Mouse (Mus musculus) layer of hippocampus, adult 6 months (tissue): ENCODE data around the gene Olfr434. TPM values are rescaled to one million over a fixed set of nuclear protein-coding genes. Genes with fewer than 3 reads are reported as not detected.

ENCODE experiments used
- long read RNA-seq, 2 experiments: library from polyadenylated mRNA; unstranded; transcript quantifications; one replicate each; pipeline ENCODE4 v2.0.0; 2019 to 2020
- polyA plus RNA-seq: library from polyadenylated mRNA; unstranded; fragments of <200 nt; fragmentation: Nextera tagmentation; gene quantifications from 2 replicates; pipeline ENCODE4 v1.2.3, GENCODE M21; 2021

Olfr434 gene
- not detected in 2 replicates for polyA plus RNA-seq
- long read RNA-seq, experiment 1 = 0 reads
- long read RNA-seq, experiment 2 = 0 reads

DNA sequence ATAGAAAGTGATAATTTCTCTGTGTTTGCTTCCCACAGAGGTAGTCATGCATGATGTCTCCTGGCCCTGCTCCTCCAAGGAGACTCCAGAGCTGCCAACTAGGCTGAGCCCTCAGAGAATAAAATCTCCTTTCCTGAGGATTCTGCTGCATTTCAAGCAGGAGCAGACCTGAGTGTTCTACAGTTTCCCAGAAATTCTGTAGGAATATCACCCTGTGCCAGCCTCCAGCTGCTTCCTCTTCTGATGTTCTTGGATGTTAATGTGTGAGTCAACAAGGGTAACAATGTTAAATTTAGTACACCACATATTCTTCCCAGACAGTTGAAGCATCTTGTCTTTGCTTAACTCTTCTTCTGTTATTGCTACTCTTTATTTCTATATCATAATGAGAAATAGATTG, at the start of gene Olfr434:
Gene Olfr434 (plus strand): TSS at position 149 of the 400 bp plus-strand sequence.

GRCm38 (mm10) chr6:43171840-43172239, 41.0 kb upstream of the Olfr434 start, which contains the start of gene Olfr13:
Olfr13 (plus strand) TSS chr6:43172140.

DNA sequence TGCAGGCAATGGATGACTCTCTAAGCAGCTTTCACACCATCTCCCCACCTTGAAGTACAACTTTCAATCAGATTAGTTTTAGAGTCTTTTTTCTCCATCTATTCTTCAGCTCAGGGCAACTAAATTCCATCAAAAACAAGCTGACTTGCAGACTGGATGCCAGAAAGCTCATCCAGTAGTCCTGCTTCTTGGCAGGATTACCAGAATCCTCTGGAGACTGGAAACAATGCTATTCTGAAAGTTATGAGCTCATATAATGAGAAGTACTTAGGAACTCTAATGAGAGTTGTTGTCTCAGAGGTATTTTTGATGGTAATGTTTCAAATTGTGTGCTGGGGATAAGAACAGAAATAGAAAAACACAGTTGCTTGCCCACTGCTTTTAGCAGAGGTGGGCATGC, 16.0 kb upstream of the Olfr434 start, which contains the start of gene Olfr435:
Gene Olfr435 (plus strand): TSS at position 366 of the 400 bp plus-strand sequence.

GRCm38 (mm10) chr6:43231255-43231654, 18.4 kb downstream of the Olfr434 start, which contains the start of gene Olfr47:
Olfr47 (plus strand) TSS chr6:43231529.

DNA sequence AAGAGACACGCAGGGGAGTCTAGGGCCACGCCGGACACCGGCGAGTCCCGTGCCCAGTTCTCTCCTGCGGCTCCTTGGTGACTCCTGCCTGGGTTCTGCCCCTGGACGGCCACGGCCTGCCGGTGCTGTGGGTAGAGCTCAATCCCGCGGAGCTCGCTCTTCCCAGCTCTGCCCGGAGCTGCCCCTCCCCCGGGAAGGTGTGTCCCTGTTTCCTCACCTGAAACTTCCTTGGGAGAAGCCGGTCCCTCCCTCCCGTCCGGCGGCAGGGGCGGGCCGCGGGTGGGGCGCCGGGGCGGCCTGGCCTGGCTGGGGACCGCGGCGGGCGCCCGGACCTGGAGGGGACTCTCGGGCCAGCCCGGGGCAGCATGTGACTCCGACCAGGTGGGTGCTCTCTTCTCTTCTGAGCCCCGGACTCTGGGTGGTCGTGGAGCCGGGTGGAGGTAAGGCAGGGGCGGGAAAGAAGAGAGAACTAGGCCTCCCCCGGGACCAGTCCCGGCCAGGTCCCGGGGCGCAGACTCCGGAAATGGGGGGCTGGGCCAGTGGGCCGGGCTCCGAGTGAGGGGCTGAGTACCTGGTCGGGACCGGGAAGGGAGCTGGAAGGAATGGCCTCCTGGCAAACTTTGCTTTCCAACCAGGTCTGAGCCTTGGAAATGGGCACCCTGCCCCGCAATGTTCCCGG, 52.7 kb downstream of the Olfr434 start, which contains the start of gene Arhgef5:
Gene Arhgef5 (plus strand): TSS at position 220 of the 679 bp plus-strand sequence.

Other genes with a start within 250 kb of the Olfr434 start
- not detected in 2 replicates for gene Olfr441, start 106.7 kb upstream of the Olfr434 start, polyA plus RNA-seq
- not detected in 2 replicates for gene Olfr237-ps1, start 66.5 kb upstream of the Olfr434 start, polyA plus RNA-seq
- gene Olfr437, start 49.7 kb upstream of the Olfr434 start, polyA plus RNA-seq = not detected in 2 replicates
- gene Olfr13, start 40.9 kb upstream of the Olfr434 start, polyA plus RNA-seq = not detected in 2 replicates
- gene Olfr435, start 15.9 kb upstream of the Olfr434 start, polyA plus RNA-seq = not detected in 2 replicates
- not detected in 2 replicates for gene Olfr47, start 18.5 kb downstream of the Olfr434 start, polyA plus RNA-seq
- 0.28 and 0.44 TPM in 2 replicates for gene Arhgef5, start 52.6 kb downstream of the Olfr434 start, polyA plus RNA-seq
- gene Nobox, start 96.5 kb downstream of the Olfr434 start, polyA plus RNA-seq = not detected in 2 replicates